Mouse (Mus musculus) kidney, adult 18-20 months (tissue): ENCODE results near the gene Gucy2g.

Experiments
- DNase-seq: peaks from one replicate; pipeline ENCODE4 v3.0.0; 2021

Gene Gucy2g

GRCm38 (mm10) chr19:55247563-55247962 is 6.5 kb upstream of the Gucy2g start:
- DNase-seq = no peak

- peak; percentile 51 for DNase-seq
Observed at GRCm38 (mm10) chr19:55244791-55245231, 3.8 kb upstream of the Gucy2g start.

- no peak for DNase-seq
Observed at GRCm38 (mm10) chr19:55239766-55240426, 1.1 kb downstream of the Gucy2g start.

DNA sequence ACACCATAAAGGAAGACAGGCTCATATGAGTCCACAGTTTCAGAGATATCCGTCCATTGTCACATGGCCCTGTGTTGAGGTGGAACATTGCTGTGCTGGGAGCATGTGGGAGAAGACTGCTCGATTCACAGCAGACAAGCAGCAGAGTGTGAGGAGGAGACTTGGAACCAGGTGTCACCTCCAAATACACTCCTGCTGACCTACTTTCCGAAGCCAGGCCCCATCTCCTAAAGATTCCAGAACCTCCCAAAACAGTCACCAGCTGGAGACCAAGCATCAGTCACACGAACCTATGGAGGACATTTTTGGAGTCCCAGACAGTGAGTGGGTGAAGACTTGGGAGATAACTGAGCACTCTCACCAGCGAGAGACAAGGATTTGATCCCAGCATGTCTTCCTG is 4.5 kb downstream of the Gucy2g start:
- no peak for DNase-seq

GRCm38 (mm10) chr19:55236026-55236425 is 5.0 kb downstream of the Gucy2g start:
- DNase-seq = no peak

GRCm38 (mm10) chr19:55232136-55232535 is 8.9 kb downstream of the Gucy2g start:
- no peak for DNase-seq

DNA sequence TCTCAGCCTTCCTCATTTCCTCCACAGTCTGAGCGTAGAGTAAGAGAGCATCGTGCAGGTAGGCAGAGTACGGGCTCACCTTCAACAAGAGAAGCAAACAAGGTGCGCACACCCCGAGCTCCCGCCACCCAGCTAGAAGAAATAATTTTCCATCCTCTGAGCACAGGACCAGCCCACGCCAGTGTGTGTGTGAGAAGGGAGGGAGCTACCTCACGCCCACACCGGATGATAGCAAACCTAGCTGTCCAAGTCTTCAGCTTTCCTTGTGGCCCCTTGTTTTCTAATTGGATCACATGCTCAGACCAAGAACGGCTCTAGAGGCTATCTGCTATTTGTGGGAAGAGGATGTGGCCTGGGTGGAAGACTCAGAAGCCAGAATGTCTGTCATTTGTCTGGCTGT is 10.0 kb downstream of the Gucy2g start:
- DNase-seq = no peak

DNA sequence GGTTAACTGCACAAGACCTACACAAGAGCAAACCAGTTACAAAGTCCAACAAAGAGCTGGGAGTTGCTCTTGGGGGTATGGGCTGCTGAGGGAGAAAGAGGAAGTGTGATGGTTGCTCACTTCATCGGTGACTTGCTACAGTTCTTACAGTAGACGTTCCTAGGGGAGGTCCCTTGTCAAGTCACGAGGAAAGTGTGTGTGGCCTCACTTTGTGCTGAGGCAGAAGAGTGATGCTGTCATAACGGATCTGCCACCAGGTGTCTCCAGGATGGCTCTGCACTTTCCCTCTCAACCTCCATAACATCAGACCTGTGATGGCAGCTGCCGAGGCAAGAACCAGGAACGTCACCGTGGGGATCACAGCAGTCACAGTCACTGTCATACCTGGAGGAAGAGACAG is 13.9 kb downstream of the Gucy2g start:
- no peak for DNase-seq

DNA sequence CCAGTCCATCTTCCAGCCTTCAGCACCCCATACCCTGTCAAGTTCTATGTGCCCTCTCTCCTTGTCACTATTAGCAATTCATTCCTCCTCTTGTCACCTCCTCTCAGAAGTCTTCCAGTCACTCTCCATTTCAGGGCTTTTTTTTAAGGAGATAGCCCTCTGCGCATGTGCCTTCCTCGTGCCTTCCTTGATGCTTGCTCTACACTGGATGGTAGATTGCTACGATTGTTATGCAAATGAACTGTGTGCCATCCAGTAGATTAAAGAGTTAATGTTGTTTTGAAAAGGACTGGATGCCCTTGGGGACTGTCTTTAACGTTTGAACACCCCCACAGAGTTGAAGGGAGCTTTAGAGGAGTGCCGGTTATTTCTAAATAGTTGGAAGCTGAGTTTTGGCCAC is 14.4 kb downstream of the Gucy2g start:
- no peak for DNase-seq

DNA sequence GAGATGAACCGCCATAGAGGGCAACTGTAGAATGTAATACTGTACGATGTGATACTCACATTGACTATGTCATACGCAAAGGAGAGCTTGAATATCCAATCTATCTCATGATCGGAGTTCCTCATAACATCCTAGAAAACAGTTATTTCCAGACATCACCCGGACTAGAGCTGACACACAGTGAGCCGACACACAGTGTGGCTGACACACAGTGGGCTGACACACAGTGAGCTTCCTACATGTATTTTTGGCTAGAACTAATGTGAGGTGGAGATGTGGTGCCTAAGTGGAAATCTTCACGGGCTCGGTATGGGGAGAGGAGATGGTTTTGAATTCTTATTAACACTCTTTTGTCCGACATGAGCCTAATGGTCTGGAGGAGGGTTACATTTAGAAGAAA is 18.8 kb downstream of the Gucy2g start:
- no peak for DNase-seq

DNA sequence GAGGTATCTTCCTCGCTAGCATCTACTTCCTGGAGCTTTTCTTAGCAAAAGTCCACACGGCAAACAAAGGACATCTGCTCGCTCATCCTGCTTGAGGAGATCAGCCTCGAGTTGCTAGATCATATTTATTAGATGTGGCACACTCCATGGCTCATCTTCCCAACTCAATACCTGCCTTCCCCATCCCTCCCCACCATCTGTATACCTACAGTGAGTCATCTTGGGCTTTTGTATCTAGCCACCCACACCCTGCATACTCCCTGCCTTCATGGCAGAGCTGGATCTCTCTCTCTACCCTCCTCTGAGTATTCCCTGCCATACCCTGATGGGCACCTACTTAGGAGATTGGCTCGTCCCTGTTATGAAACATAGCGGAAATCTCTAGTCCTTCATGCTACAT is 19.8 kb downstream of the Gucy2g start:
- DNase-seq = no peak

GRCm38 (mm10) chr19:55219359-55219758 is 21.7 kb downstream of the Gucy2g start:
- DNase-seq = peak; percentile 28

GRCm38 (mm10) chr19:55218741-55219221 is 22.3 kb downstream of the Gucy2g start:
- DNase-seq = no peak

GRCm38 (mm10) chr19:55218192-55218739 is 22.8 kb downstream of the Gucy2g start:
- peak; percentile 91 for DNase-seq

DNA sequence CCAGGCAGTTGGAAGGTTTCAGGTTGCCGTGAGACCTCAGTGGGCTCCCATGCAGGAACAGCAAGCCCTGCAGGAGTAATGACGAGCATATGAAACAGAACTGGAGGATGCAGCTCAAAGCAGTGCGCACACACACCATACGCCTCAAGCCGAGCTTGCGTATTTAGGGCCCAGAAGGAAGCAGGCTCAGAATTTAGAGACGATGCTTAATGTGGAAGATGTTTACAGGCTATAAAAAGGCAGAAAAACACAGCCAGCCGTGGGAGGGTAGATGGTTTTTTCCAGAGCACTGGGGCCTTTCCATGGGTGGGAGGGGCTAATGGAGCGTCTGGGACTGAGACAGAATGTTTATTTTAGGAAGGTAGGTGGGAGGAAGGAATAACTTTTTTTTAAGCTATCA is 23.7 kb downstream of the Gucy2g start:
- DNase-seq = no peak

DNA sequence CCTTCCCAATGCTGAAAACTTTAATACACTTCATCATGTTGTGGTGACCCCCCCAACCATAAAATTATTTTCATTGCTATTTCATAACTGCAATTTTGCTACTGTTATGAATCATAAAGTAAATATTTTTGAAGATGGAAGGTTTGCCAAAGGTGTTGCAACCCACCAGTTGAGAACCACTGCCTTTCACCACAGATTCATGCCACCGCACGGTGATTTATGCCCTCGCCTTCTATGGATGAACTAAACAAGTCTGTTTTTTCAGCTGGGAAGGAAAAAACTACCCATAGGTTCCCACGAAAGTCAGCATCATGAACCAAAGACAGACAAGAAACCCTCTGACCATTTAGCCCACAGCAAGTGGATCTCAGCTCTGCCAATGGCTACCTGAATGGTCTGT is 24.2 kb downstream of the Gucy2g start:
- no peak for DNase-seq

- no peak for DNase-seq
Observed at GRCm38 (mm10) chr19:55213617-55214340, 27.3 kb downstream of the Gucy2g start.

GRCm38 (mm10) chr19:55211698-55212097 is 29.3 kb downstream of the Gucy2g start:
- no peak for DNase-seq

- no peak for DNase-seq
Observed at GRCm38 (mm10) chr19:55209084-55209483, 32.0 kb downstream of the Gucy2g start.

DNA sequence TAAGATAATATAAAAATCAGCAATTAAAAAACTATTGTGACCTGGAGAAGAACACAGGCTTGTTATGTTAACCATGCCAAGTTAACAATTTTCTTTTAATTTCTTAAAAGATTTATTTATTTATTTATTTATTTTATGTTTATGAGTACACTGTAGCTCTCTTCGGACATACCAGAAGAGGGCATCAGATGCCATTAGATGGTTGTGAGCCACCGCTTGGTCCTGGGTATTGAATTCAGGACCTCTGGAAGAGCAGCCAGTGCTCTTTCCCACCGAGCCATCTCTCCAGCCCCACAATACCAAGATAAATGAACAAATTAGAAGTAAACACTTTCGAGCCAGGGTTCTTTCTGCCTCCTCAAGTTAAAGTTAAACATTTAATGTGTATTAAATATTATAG is 32.4 kb downstream of the Gucy2g start:
- DNase-seq = no peak

DNA sequence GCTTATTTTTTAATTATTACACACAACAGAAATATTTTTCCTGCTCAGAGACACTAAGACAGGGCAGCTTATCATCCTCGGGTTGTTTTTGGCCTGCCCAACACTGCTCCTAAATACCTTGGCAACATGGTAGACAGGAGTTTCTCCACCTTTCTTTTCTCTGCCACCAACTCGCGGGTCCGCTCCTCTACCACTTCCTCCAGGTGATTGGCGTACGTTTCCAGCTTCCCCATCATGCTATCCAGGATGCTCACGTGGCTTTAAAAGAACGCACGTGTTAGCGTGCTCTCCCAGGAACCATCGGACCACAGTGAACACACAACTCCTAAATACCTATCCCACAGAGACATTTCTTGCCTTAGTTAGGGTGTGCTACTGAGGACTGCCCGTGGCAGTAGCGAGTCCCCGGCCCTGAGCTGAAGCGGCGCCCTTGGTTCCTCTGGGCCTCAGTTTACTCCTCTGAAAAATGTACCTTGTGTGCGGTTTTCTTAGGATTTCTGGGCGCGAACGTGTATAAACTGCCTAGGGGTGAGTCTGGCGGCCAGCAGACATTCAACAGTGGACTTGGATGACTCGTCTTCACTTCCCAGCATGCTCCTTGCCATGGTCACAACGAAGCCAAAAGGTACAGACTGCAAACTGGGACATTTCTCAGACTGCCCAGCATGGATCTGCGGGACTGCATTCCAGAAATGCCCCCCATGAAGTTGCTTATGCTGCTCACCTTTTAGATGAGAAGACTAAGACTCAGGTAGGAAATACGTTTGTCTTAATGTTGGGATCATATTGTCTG is 33.1 kb downstream of the Gucy2g start:
- no peak for DNase-seq

DNA sequence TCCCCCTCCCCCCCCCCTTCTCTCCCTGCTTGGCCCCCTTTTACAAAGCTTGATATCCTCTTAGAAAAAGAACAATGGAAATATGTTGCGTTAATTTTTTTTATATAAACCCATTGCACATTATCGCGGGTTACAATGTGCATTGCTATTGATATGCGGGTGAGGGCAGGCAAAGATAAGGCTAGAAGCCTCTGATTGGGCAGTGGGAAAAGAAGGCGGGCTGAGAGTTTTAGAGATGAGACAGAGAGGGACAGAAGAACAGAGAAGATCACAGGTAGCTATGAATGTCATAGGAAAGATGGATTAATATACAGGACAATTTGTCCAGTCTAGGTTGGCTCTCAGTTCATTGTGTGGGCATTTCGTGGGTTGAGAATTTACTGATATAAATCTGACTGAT is 33.8 kb downstream of the Gucy2g start:
- no peak for DNase-seq

DNA sequence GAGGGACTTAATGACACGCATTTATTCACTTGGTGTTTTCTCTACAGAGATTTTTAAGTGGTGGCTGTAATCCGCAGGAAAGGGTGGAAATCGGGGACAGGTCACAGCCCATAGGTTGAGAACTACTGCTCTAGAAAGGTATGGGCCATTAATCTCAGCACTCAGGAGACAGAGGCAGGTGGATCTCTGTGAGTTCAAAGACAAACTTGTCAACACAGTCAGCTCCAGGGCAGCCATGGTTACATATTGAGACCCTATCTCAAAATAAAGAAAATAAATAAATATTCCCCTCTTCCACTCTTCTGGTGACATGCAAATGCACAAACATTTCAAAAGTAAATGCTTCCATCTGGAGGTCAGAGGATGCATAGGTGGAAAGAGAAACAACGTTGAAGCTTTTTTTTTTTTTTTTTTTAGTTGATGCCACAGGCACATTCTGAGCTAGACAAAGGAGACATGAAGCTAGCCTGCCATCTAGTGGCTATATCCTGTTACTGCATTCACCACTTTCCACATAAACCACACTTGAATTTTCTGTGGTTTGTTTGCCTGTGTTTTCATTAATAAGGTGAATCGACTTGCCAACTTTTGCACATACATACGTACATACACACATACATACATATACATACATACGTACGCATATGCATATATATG is 34.4 kb downstream of the Gucy2g start:
- no peak for DNase-seq
